Mouse (Mus musculus) spleen, adult 2 months (tissue): Measurements from ENCODE around the gene Eri3. TPM values are rescaled to one million over a fixed set of nuclear protein-coding genes. Genes with fewer than 3 reads are reported as not detected.
A peak's percentile ranks its signal among the peaks of the same experiment; 100 is the strongest.

ENCODE experiments used
- DNase-seq, 2 experiments: peaks; one replicate each; pipeline versions ENCODE4 v3.0.0 to v3.0.0-alpha.2; 2012 to 2021; ENCODE audit warnings: low spot score in 2 of 2, low read depth in 1 of 2
- H3K27ac ChIP-seq: fragments of 200-500 bp; 2 replicates; pipeline ENCODE4 v1.5.1; 2012; ENCODE audit warnings: low read length, inconsistent platforms; ENCODE audit not compliant: insufficient read depth
- H3K27me3 ChIP-seq: fragments of 200-500 bp; 2 replicates; pipeline ENCODE4 v1.6.1; 2012; ENCODE audit warnings: mild to moderate bottlenecking, moderate library complexity, low read length, inconsistent platforms; ENCODE audit not compliant: control insufficient read depth, insufficient read depth
- H3K36me3 ChIP-seq: fragments of 200-500 bp; 2 replicates; pipeline ENCODE4 v1.6.1; 2012; ENCODE audit warnings: mild to moderate bottlenecking, low read length, inconsistent platforms; ENCODE audit not compliant: control insufficient read depth, insufficient read depth
- H3K4me1 ChIP-seq: fragments of 200-500 bp; 2 replicates; pipeline ENCODE4 v1.6.1; 2011; ENCODE audit warnings: inconsistent platforms; ENCODE audit not compliant: control insufficient read depth, insufficient read depth, insufficient read length
- H3K4me3 ChIP-seq: fragments of 200-500 bp; 2 replicates; pipeline ENCODE4 v1.5.1; 2011; ENCODE audit warnings: mild to moderate bottlenecking, inconsistent platforms; ENCODE audit not compliant: insufficient read depth, insufficient read length; ENCODE audit errors: extremely low read depth
- CTCF ChIP-seq: fragments of 200-500 bp; IDR thresholded peaks from 2 replicates; pipeline ENCODE4 v1.5.1; 2011; ENCODE audit warnings: mild to moderate bottlenecking, inconsistent platforms; ENCODE audit not compliant: insufficient read depth, insufficient read length, insufficient replicate concordance; ENCODE audit errors: extremely low read depth
- POLR2A ChIP-seq: fragments of 200-500 bp; IDR thresholded peaks from 2 replicates; pipeline ENCODE4 v1.6.1; 2011; ENCODE audit warnings: low read depth, low read length, inconsistent platforms
- WGBS: fragments of 180-500 bp; shearing (Covaris S2); methylation state at CpG from one replicate; pipeline ENCODE4 v1.1.7; 2018; 5-methylcytosine and 5-hydroxymethylcytosine counted together
- polyA plus RNA-seq: library from polyadenylated mRNA; depleted of rRNA; stranded (reverse); fragments of >200 nt; gene quantifications from 2 replicates; pipeline ENCODE4 v1.2.3, GENCODE M21; 2012; rRNA removed

The Eri3 gene
- polyA plus RNA-seq, 1 experiment: 48.1 TPM

- no peak for DNase-seq
- TF ChIP-seq POLR2A: no peak
- no peak for TF ChIP-seq CTCF
- H3K4me1 ChIP-seq: peaks cover 3% of the 10 kb centered on the region; the same call in 1 of the 2 replicates
- no peak overlapping the region for H3K27ac ChIP-seq
- no peaks in the 10 kb centered on the region for H3K27me3 ChIP-seq
- H3K4me3 ChIP-seq: no peak overlapping the region
- WGBS: 81% methylated on average over 6 of the region's 6 CpGs
- H3K36me3 ChIP-seq: peaks cover 3% of the 10 kb centered on the region; the same call in 1 of the 2 replicates
Measured at GRCm38 (mm10) chr4:117683048-117683768, 133.0 kb downstream of the Eri3 start.

- TF ChIP-seq CTCF (no peak), POLR2A (no peak)
- peaks cover 2% of the 10 kb centered on the region; the same call in 1 of the 2 replicates for H3K4me1 ChIP-seq
- H3K4me3 ChIP-seq: no peak overlapping the region
- H3K27ac ChIP-seq: no peak overlapping the region
- H3K36me3 ChIP-seq: no peaks in the 10 kb centered on the region
- WGBS: 88% methylated on average over 4 of the region's 4 CpGs
- no peak for DNase-seq
- H3K27me3 ChIP-seq: no peaks in the 10 kb centered on the region
Measured at GRCm38 (mm10) chr4:117686354-117686753, 136.2 kb downstream of the Eri3 start.

- H3K4me3 ChIP-seq: no peak overlapping the region
- no peaks in the 10 kb centered on the region for H3K36me3 ChIP-seq
- 4% methylated on average over 7 of the region's 7 CpGs for WGBS
- no peak overlapping the region for H3K27ac ChIP-seq
- TF ChIP-seq CTCF: no peak
- no peak for TF ChIP-seq POLR2A
- DNase-seq: peak in 1 of 2 experiments; percentile 8
- no peaks in the 10 kb centered on the region for H3K4me1 ChIP-seq
- no peaks in the 10 kb centered on the region for H3K27me3 ChIP-seq
Measured at GRCm38 (mm10) chr4:117705361-117705760, 155.2 kb downstream of the Eri3 start.

- 84% methylated on average over 3 of the region's 3 CpGs for WGBS
- H3K4me3 ChIP-seq: no peak overlapping the region
- TF ChIP-seq POLR2A (no peak), CTCF (no peak)
- no peaks in the 10 kb centered on the region for H3K36me3 ChIP-seq
- H3K27me3 ChIP-seq: no peaks in the 10 kb centered on the region
- no peak overlapping the region for H3K27ac ChIP-seq
- no peaks in the 10 kb centered on the region for H3K4me1 ChIP-seq
- DNase-seq: no peak
Measured at GRCm38 (mm10) chr4:117708780-117709550, 158.8 kb downstream of the Eri3 start.

GRCm38 (mm10) chr4:117712314-117712713, 162.1 kb downstream of the Eri3 start:
- WGBS: 73% methylated on average over 3 of the region's 3 CpGs
- H3K4me3 ChIP-seq: no peak overlapping the region
- no peaks in the 10 kb centered on the region for H3K4me1 ChIP-seq
- no peaks in the 10 kb centered on the region for H3K36me3 ChIP-seq
- no peaks in the 10 kb centered on the region; the same call in 1 of the 2 replicates for H3K27me3 ChIP-seq
- TF ChIP-seq CTCF: no peak
- no peak for TF ChIP-seq POLR2A
- H3K27ac ChIP-seq: no peak overlapping the region
- DNase-seq: no peak

- H3K4me3 ChIP-seq: no peak overlapping the region
- no peaks in the 10 kb centered on the region; the same call in 1 of the 2 replicates for H3K27me3 ChIP-seq
- TF ChIP-seq POLR2A (no peak), CTCF (no peak)
- H3K27ac ChIP-seq: no peak overlapping the region
- no peaks in the 10 kb centered on the region for H3K4me1 ChIP-seq
- WGBS: 87% methylated on average over 6 of the region's 6 CpGs
- no peak for DNase-seq
- H3K36me3 ChIP-seq: no peaks in the 10 kb centered on the region
Measured at GRCm38 (mm10) chr4:117713303-117714098, 163.3 kb downstream of the Eri3 start.

Other genes starting within 250 kb of the Eri3 start
- 95.4 and 115 TPM in 2 replicates for gene Rnf220, start 53.3 kb upstream of the Eri3 start, polyA plus RNA-seq
- 13.9 and 16.4 TPM in 2 replicates for gene Dmap1, start 131.9 kb downstream of the Eri3 start, polyA plus RNA-seq
- gene Gm12845, start 174.0 kb downstream of the Eri3 start, polyA plus RNA-seq: not detected in 2 replicates
- not detected in 2 replicates for gene Klf17, start 215.3 kb downstream of the Eri3 start, polyA plus RNA-seq